In the genomic region with DNA sequence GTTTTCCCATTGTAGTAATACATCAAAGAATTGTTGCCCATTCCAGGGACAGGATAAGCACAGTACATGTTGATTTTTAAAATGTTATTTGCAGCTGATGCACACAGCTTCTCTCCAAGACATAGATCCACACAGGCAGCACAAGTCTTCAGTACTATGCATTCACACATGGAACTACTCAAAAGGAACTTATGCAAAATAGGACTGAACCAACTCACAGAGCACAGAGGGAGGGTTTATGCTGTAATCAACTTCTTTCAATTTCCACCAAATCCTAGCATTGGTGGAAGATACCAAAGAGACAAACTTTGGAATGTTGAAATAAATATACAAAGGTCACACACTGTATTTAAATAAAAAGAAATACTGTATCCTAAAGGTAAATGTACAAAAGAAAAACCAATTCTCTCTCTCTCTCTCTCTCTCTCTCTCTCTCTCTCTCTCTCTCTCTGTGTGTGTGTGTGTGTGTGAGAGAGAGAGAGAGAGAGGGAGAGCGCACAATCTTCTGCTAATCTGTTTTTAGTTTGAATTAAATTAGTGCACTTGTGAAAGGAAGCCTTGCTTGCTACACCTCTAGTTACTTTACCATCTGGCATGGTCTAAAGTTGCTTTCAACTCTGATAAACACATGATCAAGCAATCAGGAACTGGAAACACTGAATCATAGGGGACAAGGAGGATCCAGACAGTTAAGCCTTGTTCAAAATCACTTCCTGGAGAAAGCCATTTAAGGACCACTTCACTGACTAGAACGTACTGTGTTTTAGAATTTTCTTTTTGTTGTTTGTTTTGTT, we compare ENCODE assay signal across 9 mouse cellular contexts.
DNase-seq lines count a peak whose midpoint lies in the region; ATAC-seq lines count a peak whose summit lies in the region.
"Had no signal": no experiment of that assay in that cellular context is flagged by ENCODE, and none has a peak within 500 bp of the region (broad histone marks: within the 10 kb centered on the region; RNA-seq: fewer than 3 reads in every experiment).

No protein-coding gene starts in this region.

- no peaks in the 10 kb centered on the region for H3K36me3 ChIP-seq in embryonic facial prominence, embryonic 14.5 days (ENCODE audit: control insufficient read depth, insufficient read depth, low read length)
- no peaks in the 10 kb centered on the region for H3K36me3 ChIP-seq in hindbrain, embryonic 12.5 days
- no peaks in the 10 kb centered on the region for H3K36me3 ChIP-seq in splenic B cell, adult 2 months (ENCODE audit: control insufficient read depth, insufficient read depth, low read length, poor library complexity, severe bottlenecking)
- H3K36me3 ChIP-seq: liver, embryonic 13.5 days had no signal

- H3K9ac ChIP-seq in embryonic facial prominence, embryonic 14.5 days (ENCODE audit: low read depth, low read length): peak overlapping the region; percentile 49; the same call in 1 of the 2 replicates
- no peak overlapping the region for H3K9ac ChIP-seq in hindbrain, embryonic 12.5 days
- H3K9ac ChIP-seq: liver, embryonic 13.5 days had no signal

- peaks cover 34% of the 10 kb centered on the region for H3K4me1 ChIP-seq in embryonic facial prominence, embryonic 14.5 days (ENCODE audit: control insufficient read depth, insufficient read depth, low read length)
- peaks cover 34% of the 10 kb centered on the region for H3K4me1 ChIP-seq in hindbrain, embryonic 12.5 days

- no peaks in the 10 kb centered on the region for H3K9me3 ChIP-seq in embryonic facial prominence, embryonic 14.5 days (ENCODE audit: control insufficient read depth, low read length)
- H3K9me3 ChIP-seq in hindbrain, embryonic 12.5 days (replicated peaks): no peaks in the 10 kb centered on the region
- H3K9me3 ChIP-seq: liver, embryonic 13.5 days had no signal

- peak overlapping the region; percentile 61 for H3K4me2 ChIP-seq in embryonic facial prominence, embryonic 14.5 days (ENCODE audit: low read depth, low read length)
- peak overlapping the region; percentile 53 for H3K4me2 ChIP-seq in hindbrain, embryonic 12.5 days (replicated peaks)
- H3K4me2 ChIP-seq: liver, embryonic 13.5 days had no signal

- no peaks in the 10 kb centered on the region for H3K27me3 ChIP-seq in embryonic facial prominence, embryonic 14.5 days (replicated peaks; ENCODE audit: control insufficient read depth, insufficient read depth, low read length)
- H3K27me3 ChIP-seq in hindbrain, embryonic 12.5 days: no peaks in the 10 kb centered on the region
- no peaks in the 10 kb centered on the region for H3K27me3 ChIP-seq in splenic B cell, adult 2 months (ENCODE audit: control insufficient read depth, insufficient read depth, low read length, poor library complexity, severe bottlenecking)
- H3K27me3 ChIP-seq: liver, embryonic 13.5 days had no signal

- peak; percentile 81 for DNase-seq in A20 (ENCODE audit: low read depth, low spot score)
- peak; percentile 55 for DNase-seq in CD4-positive, CD25-positive, alpha-beta regulatory T cell, adult 2 months (ENCODE audit: low read depth, low spot score)
- peak; percentile 96 for DNase-seq in embryonic facial prominence, embryonic 14.5 days (ENCODE audit: low spot score)
- DNase-seq in lung, postnatal 25 days (ENCODE audit: low spot score): peak; percentile 58
- peak; percentile 84 for DNase-seq in splenic B cell, adult 2 months (ENCODE audit: low read depth, low spot score)
- DNase-seq in adrenal gland, postnatal 25 days: no peak
- no peak for DNase-seq in urinary bladder, postnatal 10 days (ENCODE audit: low spot score)
- DNase-seq: liver, embryonic 13.5 days had no signal

- peak; percentile 84 for ATAC-seq in embryonic facial prominence, embryonic 14.5 days (ENCODE audit: low read depth)
- ATAC-seq in hindbrain, embryonic 12.5 days (ENCODE audit: low FRiP score): peak; percentile 81

- H3K4me3 ChIP-seq in embryonic facial prominence, embryonic 14.5 days (ENCODE audit: low read depth, low read length): peak overlapping the region; percentile 46
- peak overlapping the region; percentile 36 for H3K4me3 ChIP-seq in hindbrain, embryonic 12.5 days
- H3K4me3 ChIP-seq: liver, embryonic 13.5 days had no signal

- WGBS in embryonic facial prominence, embryonic 14.5 days: 13% methylated on average over 2 of the region's 2 CpGs
- 2% methylated on average over 2 of the region's 2 CpGs for WGBS in hindbrain, embryonic 12.5 days

- H3K27ac ChIP-seq in embryonic facial prominence, embryonic 14.5 days (replicated peaks; ENCODE audit: low read depth, low read length): peak overlapping the region; percentile 89
- H3K27ac ChIP-seq in hindbrain, embryonic 12.5 days: peak overlapping the region; percentile 77
- H3K27ac ChIP-seq: liver, embryonic 13.5 days had no signal

Comparison
In these comparisons a context has a peak if more than half of its experiments do, and no peak if none do; other contexts are left out.
1. DNase-seq: peak in A20 (single experiment), CD4-positive, CD25-positive, alpha-beta regulatory T cell, adult 2 months (single experiment), embryonic facial prominence, embryonic 14.5 days (single experiment), lung, postnatal 25 days (single experiment) and splenic B cell, adult 2 months (single experiment); none in adrenal gland, postnatal 25 days (single experiment) and urinary bladder, postnatal 10 days (single experiment).